Mouse (Mus musculus): ENCODE results near the gene Mamdc2.

The Mamdc2 gene

GRCm38 (mm10) chr19:23360536-23360935, 87.7 kb downstream of the Mamdc2 start:
- no peak for DNase-seq (ENCODE audit: low spot score in 2 of 2)

DNA sequence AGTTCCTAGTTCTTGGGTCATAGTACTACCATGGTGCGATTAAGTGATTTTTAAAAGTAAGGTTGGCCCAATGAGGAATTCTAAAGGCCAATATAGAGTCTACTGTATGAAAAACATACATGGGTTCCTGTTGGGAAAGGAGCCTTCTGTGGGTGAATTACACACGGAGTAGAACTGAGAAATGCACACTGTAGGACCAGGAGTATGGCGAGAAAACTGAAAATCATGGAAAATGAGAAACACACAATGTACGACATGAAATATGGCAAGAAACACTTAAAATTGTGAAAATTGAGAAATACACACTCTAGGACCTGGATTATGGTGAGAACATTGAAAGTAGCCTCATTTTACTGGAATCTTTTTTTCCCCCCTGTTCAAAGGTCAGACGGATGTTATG, 91.0 kb downstream of the Mamdc2 start:
- no peak for DNase-seq (ENCODE audit: low spot score in 2 of 2)

DNA sequence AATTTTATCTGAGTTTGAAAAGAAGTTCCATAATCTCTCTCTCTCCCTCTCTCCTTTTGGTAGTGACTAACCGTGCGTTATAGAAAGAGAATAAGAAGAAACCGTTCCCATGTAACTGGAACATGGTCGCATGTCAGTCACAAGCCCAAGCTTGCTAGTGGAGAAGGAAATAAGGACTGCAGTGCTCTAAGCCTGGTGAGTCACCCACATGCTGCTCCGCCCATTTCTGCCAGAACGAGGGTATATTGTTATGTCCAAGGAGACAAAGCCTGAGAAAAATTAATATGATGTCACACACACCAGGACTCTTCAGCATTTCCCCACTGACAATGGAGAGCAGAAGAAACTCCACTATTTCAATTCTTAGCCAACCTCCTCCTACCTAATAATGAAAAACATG, 93.5 kb downstream of the Mamdc2 start:
- no peak for DNase-seq (ENCODE audit: low spot score in 2 of 2)

- DNase-seq (ENCODE audit: low spot score in 2 of 2), result no peak
Observed at GRCm38 (mm10) chr19:23353881-23354401, 94.3 kb downstream of the Mamdc2 start.

- no peak for DNase-seq (ENCODE audit: low spot score in 2 of 2)
Observed at GRCm38 (mm10) chr19:23353161-23353560, 95.1 kb downstream of the Mamdc2 start.

DNA sequence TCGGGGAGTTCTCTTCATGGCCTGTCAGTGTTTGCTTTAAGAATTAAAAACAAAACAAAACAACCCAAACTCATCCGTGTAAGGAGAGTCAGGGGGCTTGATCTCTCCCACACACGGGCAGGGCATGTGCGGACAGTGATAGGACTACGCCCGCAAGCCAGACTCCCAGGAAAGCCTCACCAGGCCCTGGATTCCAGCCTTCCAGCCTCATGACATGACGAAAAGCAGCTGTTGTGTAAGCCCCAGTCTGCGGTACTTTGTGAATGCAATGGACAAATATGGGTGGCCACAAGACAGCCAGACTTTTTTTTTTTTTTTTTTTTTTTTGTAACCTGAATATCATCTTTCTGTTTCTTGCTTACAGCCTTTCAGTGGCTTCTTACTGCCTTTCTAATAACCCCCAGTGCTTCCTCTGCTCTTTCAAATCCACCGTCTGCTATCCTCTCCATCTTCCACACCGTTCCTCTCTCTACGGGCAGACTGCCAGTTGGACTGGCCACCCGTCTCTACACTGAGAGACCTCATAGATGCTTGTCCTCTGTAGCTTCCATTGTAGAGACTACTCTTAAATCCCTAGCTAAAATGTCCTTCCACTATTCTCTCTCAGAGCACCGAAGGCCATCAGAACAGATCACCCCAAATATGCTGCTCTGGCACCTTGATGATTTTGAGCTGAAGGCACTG, 96.3 kb downstream of the Mamdc2 start:
- no peak for DNase-seq (ENCODE audit: low spot score in 2 of 2)

GRCm38 (mm10) chr19:23349930-23350329, 98.3 kb downstream of the Mamdc2 start:
- no peak for DNase-seq (ENCODE audit: low spot score in 2 of 2)

DNA sequence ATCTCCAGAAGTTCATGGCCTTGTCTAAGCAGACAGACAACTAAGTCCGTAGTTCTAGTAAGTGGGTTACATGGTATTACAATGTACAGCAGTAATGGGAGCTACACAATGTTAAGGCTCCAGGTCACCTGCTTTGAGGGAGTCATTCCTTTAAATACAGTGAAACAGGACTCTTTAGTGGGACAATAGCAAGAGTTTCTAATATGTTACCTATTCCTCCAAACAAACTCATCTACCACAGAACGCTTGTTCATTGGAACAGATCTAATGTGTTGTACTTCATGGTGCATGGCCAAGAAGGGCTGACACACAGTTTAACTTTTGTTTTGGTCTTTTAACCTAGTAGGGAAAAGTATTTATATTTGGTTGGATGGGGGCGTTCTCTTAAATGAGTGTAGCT, 105.5 kb downstream of the Mamdc2 start:
- DNase-seq (ENCODE audit: low spot score in 2 of 2), result no peak

DNA sequence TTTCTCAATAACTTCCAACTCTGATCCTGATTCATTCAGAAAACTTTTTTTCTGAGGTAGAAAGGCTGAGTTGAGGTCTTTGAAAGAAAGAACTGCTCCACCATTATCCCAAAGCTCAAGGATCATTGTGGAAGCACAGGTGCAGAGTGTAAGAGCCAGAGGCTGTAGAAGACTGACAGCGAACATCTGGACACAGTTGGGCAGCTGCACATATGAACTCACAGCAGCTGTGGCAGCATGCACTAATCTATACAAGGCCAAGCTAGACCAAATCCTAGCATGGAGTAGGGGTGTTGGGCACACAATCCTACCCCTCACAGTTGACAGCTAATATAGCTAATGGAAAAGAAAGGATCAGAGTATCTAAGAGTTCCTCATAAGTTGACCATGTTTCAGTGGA, 115.4 kb downstream of the Mamdc2 start:
- no peak for DNase-seq (ENCODE audit: low spot score in 2 of 2)

- DNase-seq (ENCODE audit: low spot score in 2 of 2), result peak in 1 of 2 experiments; percentile 39
Observed at GRCm38 (mm10) chr19:23330842-23331241, 117.4 kb downstream of the Mamdc2 start.

- DNase-seq (ENCODE audit: low spot score in 2 of 2), result no peak
Observed at GRCm38 (mm10) chr19:23329346-23329745, 118.9 kb downstream of the Mamdc2 start.

GRCm38 (mm10) chr19:23327056-23327640, 121.1 kb downstream of the Mamdc2 start:
- DNase-seq (ENCODE audit: low spot score in 2 of 2), result no peak

GRCm38 (mm10) chr19:23323107-23323506, 125.1 kb downstream of the Mamdc2 start:
- DNase-seq (ENCODE audit: low spot score in 2 of 2), result no peak

DNA sequence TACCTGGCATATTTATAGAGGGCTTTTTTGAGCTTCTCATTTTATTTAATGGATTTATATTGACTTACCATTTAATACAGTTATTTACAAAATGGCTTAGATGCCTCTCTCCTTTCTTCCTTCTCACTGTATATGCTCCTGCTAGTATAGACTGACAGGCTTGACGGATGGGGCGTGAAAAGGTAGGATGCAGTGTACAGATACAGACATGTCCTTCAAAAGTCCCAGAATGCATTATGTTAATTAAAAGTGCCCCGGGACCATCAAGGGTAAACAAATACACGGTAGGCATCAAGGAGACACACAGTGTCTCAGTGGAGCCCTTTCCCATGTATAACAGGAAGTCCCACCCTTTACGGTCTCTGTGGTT, 130.3 kb downstream of the Mamdc2 start:
- DNase-seq (ENCODE audit: low spot score in 2 of 2), result no peak

- no peak for DNase-seq (ENCODE audit: low spot score in 2 of 2)
Observed at GRCm38 (mm10) chr19:23317295-23317988, 130.8 kb downstream of the Mamdc2 start.

DNA sequence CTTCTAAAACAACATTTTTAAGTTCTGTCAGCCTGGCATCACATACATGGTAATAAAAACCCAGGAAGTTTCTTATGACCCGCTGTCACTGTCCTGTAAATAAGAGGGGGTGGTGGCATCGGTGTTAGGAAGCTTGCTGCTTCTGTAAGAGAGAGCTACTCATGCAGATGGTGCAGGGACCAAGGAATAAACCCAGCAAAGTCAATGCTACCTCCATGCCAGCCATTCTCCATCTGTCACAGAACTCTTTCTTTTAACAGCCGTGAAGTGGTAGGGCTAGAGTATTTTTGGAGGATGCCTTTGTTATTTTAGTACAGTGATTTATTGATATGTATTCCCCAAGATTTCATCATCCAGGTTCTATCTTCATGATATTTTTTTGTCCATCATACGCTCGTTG, 131.4 kb downstream of the Mamdc2 start:
- DNase-seq (ENCODE audit: low spot score in 2 of 2), result no peak

DNA sequence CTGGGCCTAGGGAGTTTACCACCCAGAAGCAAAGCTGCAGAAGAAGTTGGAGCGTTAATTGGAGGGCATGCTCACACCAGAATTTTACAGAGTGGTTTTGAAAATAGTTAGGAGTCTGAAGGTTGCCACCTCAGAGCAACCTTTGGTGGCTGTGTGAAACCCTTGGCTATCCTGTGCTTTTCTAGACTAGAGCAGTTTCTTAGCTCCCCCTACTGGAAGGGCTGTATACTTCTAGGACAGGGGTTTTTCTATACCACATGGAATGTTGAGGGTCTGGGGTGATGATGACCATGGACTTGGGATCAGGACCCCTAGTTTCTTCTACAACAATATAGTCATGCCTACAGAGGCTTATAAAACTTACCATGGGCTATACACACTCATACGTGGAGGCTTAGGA, 138.3 kb downstream of the Mamdc2 start:
- no peak for DNase-seq (ENCODE audit: low spot score in 2 of 2)

- no peak for DNase-seq (ENCODE audit: low spot score in 2 of 2)
Observed at GRCm38 (mm10) chr19:23306671-23307070, 141.6 kb downstream of the Mamdc2 start.

GRCm38 (mm10) chr19:23299987-23300386, 148.3 kb downstream of the Mamdc2 start:
- DNase-seq (ENCODE audit: low spot score in 2 of 2), result peak; percentile 5 to 55

- DNase-seq (ENCODE audit: low spot score in 2 of 2), result no peak
Observed at GRCm38 (mm10) chr19:23298917-23299316, 149.3 kb downstream of the Mamdc2 start.

DNA sequence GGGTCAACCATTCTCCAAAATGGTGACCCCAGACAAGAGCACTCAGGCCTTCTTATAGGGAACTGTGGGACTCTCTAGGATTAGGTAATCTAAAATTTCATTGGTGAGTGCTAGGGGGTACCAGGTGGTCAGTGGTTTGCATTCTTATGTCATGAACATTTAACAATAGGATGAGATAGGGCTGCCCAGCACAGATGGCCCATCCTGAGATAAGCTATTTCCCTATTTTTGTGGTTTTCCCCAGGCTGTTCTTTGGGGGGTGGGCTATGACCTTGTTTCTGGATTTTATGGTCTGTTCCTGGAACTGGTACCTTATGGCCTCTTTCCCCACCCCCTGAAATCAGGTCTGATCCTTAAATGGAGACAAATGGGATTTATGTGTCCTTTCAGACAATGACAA, 151.1 kb downstream of the Mamdc2 start:
- DNase-seq (ENCODE audit: low spot score in 2 of 2), result no peak

GRCm38 (mm10) chr19:23289251-23289650, 159.0 kb downstream of the Mamdc2 start:
- no peak for DNase-seq (ENCODE audit: low spot score in 2 of 2)

Data from left cerebral cortex, adult 9 months (tissue).